In genomic region chr12:93851660-93852059, GRCm38 (mm10) we compare ENCODE assay signal across 27 mouse cellular contexts.
DNase-seq lines count a peak whose midpoint lies in the region; ATAC-seq lines count a peak whose summit lies in the region.
"Had no signal": no experiment of that assay in that cellular context is flagged by ENCODE, and none has a peak within 500 bp of the region (broad histone marks: within the 10 kb centered on the region; RNA-seq: fewer than 3 reads in every experiment).

No protein-coding gene starts in this region.

- peak; percentile 86 for ATAC-seq in forebrain, embryonic 11.5 days (replicated peaks; ENCODE audit: low FRiP score)
- ATAC-seq in midbrain, embryonic 13.5 days = peak; percentile 45; the same call in 1 of the 2 replicates
- ATAC-seq in erythroblast, adult 5-6 weeks (replicated peaks; ENCODE audit: low FRiP score, poor library complexity, severe bottlenecking) = no peak
- ATAC-seq: intestine, postnatal 0 days had no signal

- H3K4me1 ChIP-seq in forebrain, embryonic 11.5 days (replicated peaks; ENCODE audit: control insufficient read depth, insufficient read depth, low read length) = no peaks in the 10 kb centered on the region
- peaks cover 20% of the 10 kb centered on the region for H3K4me1 ChIP-seq in forebrain, embryonic 10.5 days
- H3K4me1 ChIP-seq in midbrain, embryonic 13.5 days (replicated peaks) = peaks cover 10% of the 10 kb centered on the region
- H3K4me1 ChIP-seq: embryonic facial prominence, embryonic 13.5 days; limb, embryonic 15.5 days; liver, embryonic 15.5 days; lung, embryonic 15.5 days; neural tube, embryonic 13.5 days; stomach, embryonic 15.5 days had no signal

- H3K36me3 ChIP-seq in forebrain, embryonic 11.5 days (ENCODE audit: control insufficient read depth, insufficient read depth, low read length) = no peaks in the 10 kb centered on the region
- no peaks in the 10 kb centered on the region for H3K36me3 ChIP-seq in forebrain, embryonic 10.5 days (replicated peaks)
- H3K36me3 ChIP-seq in midbrain, embryonic 13.5 days = no peaks in the 10 kb centered on the region
- H3K36me3 ChIP-seq: embryonic facial prominence, embryonic 13.5 days; limb, embryonic 10.5 days; limb, embryonic 15.5 days; liver, embryonic 15.5 days; lung, embryonic 15.5 days; neural tube, embryonic 13.5 days; stomach, embryonic 15.5 days had no signal

- no peak overlapping the region for H3K4me3 ChIP-seq in forebrain, embryonic 11.5 days (ENCODE audit: low read depth, low read length)
- H3K4me3 ChIP-seq in forebrain, embryonic 10.5 days = no peak overlapping the region
- no peak overlapping the region for H3K4me3 ChIP-seq in midbrain, embryonic 13.5 days (replicated peaks)
- H3K4me3 ChIP-seq: embryonic facial prominence, embryonic 13.5 days; erythroblast, embryonic 14.5 days; gastrocnemius, adult 2 months; limb, embryonic 10.5 days; limb, embryonic 15.5 days; liver, embryonic 15.5 days; lung, embryonic 15.5 days; neural tube, embryonic 13.5 days; stomach, embryonic 15.5 days had no signal

- no peaks in the 10 kb centered on the region for H3K27me3 ChIP-seq in forebrain, embryonic 11.5 days (ENCODE audit: control insufficient read depth, insufficient read depth, low read length)
- H3K27me3 ChIP-seq in forebrain, embryonic 10.5 days (ENCODE audit: poor library complexity, severe bottlenecking) = no peaks in the 10 kb centered on the region
- H3K27me3 ChIP-seq in midbrain, embryonic 13.5 days = no peaks in the 10 kb centered on the region
- H3K27me3 ChIP-seq: embryonic facial prominence, embryonic 13.5 days; limb, embryonic 15.5 days; liver, embryonic 15.5 days; lung, embryonic 15.5 days; stomach, embryonic 15.5 days had no signal

- H3K27ac ChIP-seq in forebrain, embryonic 11.5 days (ENCODE audit: low read depth, low read length) = no peak overlapping the region
- H3K27ac ChIP-seq in forebrain, embryonic 10.5 days = no peak overlapping the region
- no peak overlapping the region for H3K27ac ChIP-seq in midbrain, embryonic 13.5 days
- H3K27ac ChIP-seq: embryonic facial prominence, embryonic 13.5 days; gastrocnemius, adult 2 months; hindbrain, embryonic 14.5 days; limb, embryonic 10.5 days; limb, embryonic 15.5 days; liver, embryonic 15.5 days; lung, embryonic 15.5 days; neural tube, embryonic 13.5 days; stomach, embryonic 15.5 days had no signal

- 14% methylated on average over 1 of the region's 1 CpGs for WGBS in forebrain, embryonic 11.5 days
- WGBS in forebrain, embryonic 10.5 days = 19% methylated on average over 1 of the region's 1 CpGs
- 9% methylated on average over 1 of the region's 1 CpGs for WGBS in midbrain, embryonic 13.5 days

- no peak overlapping the region for H3K4me2 ChIP-seq in forebrain, embryonic 11.5 days (ENCODE audit: low read depth, low read length, severe bottlenecking)
- H3K4me2 ChIP-seq in midbrain, embryonic 13.5 days (replicated peaks) = no peak overlapping the region
- H3K4me2 ChIP-seq: embryonic facial prominence, embryonic 13.5 days; heart, embryonic 11.5 days; hindbrain, embryonic 14.5 days; limb, embryonic 15.5 days; liver, embryonic 15.5 days; lung, embryonic 15.5 days; neural tube, embryonic 13.5 days; stomach, embryonic 15.5 days had no signal

- H3K9me3 ChIP-seq in forebrain, embryonic 11.5 days (ENCODE audit: control insufficient read depth, low read length) = no peaks in the 10 kb centered on the region
- H3K9me3 ChIP-seq in forebrain, embryonic 10.5 days = no peaks in the 10 kb centered on the region
- no peaks in the 10 kb centered on the region for H3K9me3 ChIP-seq in midbrain, embryonic 13.5 days
- H3K9me3 ChIP-seq: embryonic facial prominence, embryonic 13.5 days; limb, embryonic 10.5 days; limb, embryonic 15.5 days; liver, embryonic 15.5 days; lung, embryonic 15.5 days; neural tube, embryonic 13.5 days; stomach, embryonic 15.5 days had no signal

- DNase-seq in forebrain, embryonic 11.5 days (ENCODE audit: low spot score) = no peak
- no peak for DNase-seq in forebrain, embryonic 10.5 days (ENCODE audit: extremely low spot score, low spot score)
- peak; percentile 46 for DNase-seq in retina, postnatal 1 day
- DNase-seq in retina, embryonic 14.5 days (ENCODE audit: low spot score) = no peak
- DNase-seq in cerebellum, adult 11-12 months = no peak
- DNase-seq: adrenal gland, postnatal 25 days; cerebellum, adult 2 months; gastrocnemius, adult 2 months; gastrocnemius, postnatal 36 days; heart, adult 18-20 months; heart, postnatal 4 days; kidney, postnatal 14 days; layer of hippocampus, adult 9-11 months; right cerebral cortex, postnatal 25 days had no signal

- H3K9ac ChIP-seq in forebrain, embryonic 11.5 days (ENCODE audit: low read length) = no peak overlapping the region
- no peak overlapping the region for H3K9ac ChIP-seq in midbrain, embryonic 13.5 days (replicated peaks)
- H3K9ac ChIP-seq: embryonic facial prominence, embryonic 13.5 days; hindbrain, embryonic 14.5 days; limb, embryonic 15.5 days; liver, embryonic 15.5 days; lung, embryonic 15.5 days; neural tube, embryonic 13.5 days; stomach, embryonic 15.5 days had no signal
